Mouse (Mus musculus): ENCODE results near the gene Cstad.

- TF ChIP-seq CTCF (IDR thresholded peaks at IDR 0.05; ENCODE audit: low read depth, low read length) (no peak), EP300 (IDR thresholded peaks at IDR 0.05; ENCODE audit: insufficient read depth, low read depth, low read length) (no peak)
These were observed 5.5 kb downstream of the Cstad start for GRCm38 (mm10) chr2:30600291-30600690.

Measured in ES-Bruce4 (cell line).